Mouse (Mus musculus) embryonic facial prominence, embryonic 14.5 days (tissue): ENCODE data around the gene Arl5c. TPM values are rescaled to one million over a fixed set of nuclear protein-coding genes. Genes with fewer than 3 reads are reported as not detected.
A peak's percentile ranks its signal among the peaks of the same experiment; 100 is the strongest.

ENCODE experiments used
- ATAC-seq: fragments of 200-750 bp; cut with Nextera tagmentation; 2 replicates; pipeline ENCODE4 v1.8.0; 2017; ENCODE audit warnings: low read depth, moderate number of reproducible peaks, moderate TSS enrichment
- DNase-seq: peaks from one replicate; pipeline ENCODE4 v3.0.0-alpha.2; 2015; ENCODE audit warnings: low spot score
- H3K27ac ChIP-seq: fragments of 300-500 bp; sonication (generic); replicated peaks from 2 replicates; pipeline ENCODE4 v1.5.1; 2014; ENCODE audit warnings: low read depth, mild to moderate bottlenecking, low read length, moderate library complexity
- H3K27me3 ChIP-seq: fragments of 300-500 bp; sonication (generic); replicated peaks from 2 replicates; pipeline ENCODE4 v1.6.1; 2014; ENCODE audit warnings: low read length; ENCODE audit not compliant: control insufficient read depth, insufficient read depth
- H3K36me3 ChIP-seq: fragments of 300-500 bp; sonication (generic); 2 replicates; pipeline ENCODE4 v1.6.1; 2014; ENCODE audit warnings: low read length, mixed read lengths; ENCODE audit not compliant: control insufficient read depth, insufficient read depth
- H3K4me1 ChIP-seq: fragments of 300-500 bp; sonication (generic); 2 replicates; pipeline ENCODE4 v1.6.1; 2014; ENCODE audit warnings: antibody characterized with exemption, low read length; ENCODE audit not compliant: control insufficient read depth, insufficient read depth
- H3K4me2 ChIP-seq: fragments of 300-500 bp; sonication (generic); 2 replicates; pipeline ENCODE4 v1.6.1; 2014; ENCODE audit warnings: low read depth, mild to moderate bottlenecking, low read length, moderate library complexity, mixed read lengths
- H3K4me3 ChIP-seq: fragments of 300-500 bp; sonication (generic); 2 replicates; pipeline ENCODE4 v1.5.1; 2014; ENCODE audit warnings: low read depth, mild to moderate bottlenecking, low read length
- H3K9ac ChIP-seq: fragments of 300-500 bp; sonication (generic); 2 replicates; pipeline ENCODE4 v1.6.1; 2014; ENCODE audit warnings: low read depth, mild to moderate bottlenecking, low read length, moderate library complexity, mixed read lengths
- H3K9me3 ChIP-seq: fragments of 300-500 bp; sonication (generic); 2 replicates; pipeline ENCODE4 v1.6.1; 2016; ENCODE audit warnings: low read length; ENCODE audit not compliant: control insufficient read depth
- WGBS: fragments of 180-500 bp; shearing (Covaris S2); extraction: QIAGEN DNeasy Blood & Tissue Kit; methylation state at CpG from one replicate; pipeline ENCODE4 v1.1.7; 2014; 5-methylcytosine and 5-hydroxymethylcytosine counted together
- polyA plus RNA-seq: library from polyadenylated mRNA; unstranded; fragments of >200 nt; fragmentation: Nextera tagmentation; extraction: Ambion mirVana; gene quantifications from 2 replicates; pipeline ENCODE4 v1.2.1, GENCODE M21; 2014

Arl5c gene
- polyA plus RNA-seq, 1 experiment from 2014 or later: 7.0 TPM

GRCm38 (mm10) chr11:97955146-97955902 lies 40.7 kb downstream of the Arl5c start:
- H3K9ac ChIP-seq: no peak overlapping the region
- no peak overlapping the region for H3K4me3 ChIP-seq
- H3K36me3 ChIP-seq: no peaks in the 10 kb centered on the region
- H3K27ac ChIP-seq: no peak overlapping the region
- ATAC-seq: no peak
- H3K27me3 ChIP-seq: no peaks in the 10 kb centered on the region
- no peaks in the 10 kb centered on the region for H3K9me3 ChIP-seq
- no peak for DNase-seq
- WGBS: 72% methylated on average over 9 of the region's 9 CpGs
- H3K4me1 ChIP-seq: no peaks in the 10 kb centered on the region
- H3K4me2 ChIP-seq: no peak overlapping the region

- DNase-seq (peak; percentile 16), ATAC-seq (no peak)
- H3K4me3 ChIP-seq: no peak overlapping the region
- no peaks in the 10 kb centered on the region for H3K36me3 ChIP-seq
- H3K4me2 ChIP-seq: no peak overlapping the region
- peaks cover 4% of the 10 kb centered on the region; the same call in 1 of the 2 replicates for H3K4me1 ChIP-seq
- H3K27ac ChIP-seq: no peak overlapping the region
- H3K27me3 ChIP-seq: no peaks in the 10 kb centered on the region
- H3K9ac ChIP-seq: no peak overlapping the region
- WGBS: 74% methylated on average over 14 of the region's 14 CpGs
- H3K9me3 ChIP-seq: no peaks in the 10 kb centered on the region
Measured at GRCm38 (mm10) chr11:97954469-97955141, 41.4 kb downstream of the Arl5c start.

GRCm38 (mm10) chr11:97953939-97954275 lies 42.1 kb downstream of the Arl5c start:
- Histone ChIP-seq H3K9me3 (no peaks in the 10 kb centered on the region), H3K4me1 (peaks cover 4% of the 10 kb centered on the region; the same call in 1 of the 2 replicates), H3K27me3 (no peaks in the 10 kb centered on the region), H3K36me3 (no peaks in the 10 kb centered on the region), H3K4me3 (no peak overlapping the region), H3K27ac (no peak overlapping the region), H3K4me2 (no peak overlapping the region), H3K9ac (no peak overlapping the region)
- 96% methylated on average over 6 of the region's 6 CpGs for WGBS
- DNase-seq (no peak), ATAC-seq (no peak)

GRCm38 (mm10) chr11:97953179-97953938 lies 42.6 kb downstream of the Arl5c start:
- H3K9ac ChIP-seq: no peak overlapping the region
- WGBS: 79% methylated on average over 14 of the region's 16 CpGs
- no peak overlapping the region for H3K4me2 ChIP-seq
- H3K4me1 ChIP-seq: peaks cover 4% of the 10 kb centered on the region; the same call in 1 of the 2 replicates
- no peak for ATAC-seq
- H3K27me3 ChIP-seq: no peaks in the 10 kb centered on the region
- no peak overlapping the region for H3K4me3 ChIP-seq
- no peak overlapping the region for H3K27ac ChIP-seq
- no peaks in the 10 kb centered on the region for H3K9me3 ChIP-seq
- DNase-seq: no peak
- H3K36me3 ChIP-seq: no peaks in the 10 kb centered on the region

GRCm38 (mm10) chr11:97952367-97953006 lies 43.5 kb downstream of the Arl5c start:
- Histone ChIP-seq H3K4me2 (no peak overlapping the region), H3K9me3 (no peaks in the 10 kb centered on the region), H3K27me3 (no peaks in the 10 kb centered on the region), H3K36me3 (no peaks in the 10 kb centered on the region), H3K4me1 (peaks cover 4% of the 10 kb centered on the region; the same call in 1 of the 2 replicates), H3K4me3 (no peak overlapping the region), H3K27ac (no peak overlapping the region), H3K9ac (no peak overlapping the region)
- no peak for DNase-seq
- 74% methylated on average over 1 of the region's 1 CpGs for WGBS
- ATAC-seq: no peak

- ATAC-seq: peak; percentile 60; the same call in 1 of the 2 replicates
- H3K4me3 ChIP-seq: no peak overlapping the region
- DNase-seq: peak; percentile 63
- H3K36me3 ChIP-seq: no peaks in the 10 kb centered on the region
- no peaks in the 10 kb centered on the region for H3K9me3 ChIP-seq
- no peak overlapping the region for H3K4me2 ChIP-seq
- H3K27ac ChIP-seq: no peak overlapping the region
- H3K4me1 ChIP-seq: peaks cover 4% of the 10 kb centered on the region; the same call in 1 of the 2 replicates
- no peaks in the 10 kb centered on the region for H3K27me3 ChIP-seq
- 51% methylated on average over 20 of the region's 20 CpGs for WGBS
- H3K9ac ChIP-seq: no peak overlapping the region; the same call in 1 of the 2 replicates
Measured at GRCm38 (mm10) chr11:97949703-97950475, 46.1 kb downstream of the Arl5c start.

GRCm38 (mm10) chr11:97947426-97947825 lies 48.6 kb downstream of the Arl5c start:
- H3K9me3 ChIP-seq: no peaks in the 10 kb centered on the region
- peak; percentile 36 for DNase-seq
- no peak overlapping the region for H3K4me2 ChIP-seq
- H3K36me3 ChIP-seq: no peaks in the 10 kb centered on the region
- 12% methylated on average over 7 of the region's 7 CpGs for WGBS
- no peak overlapping the region for H3K9ac ChIP-seq
- H3K27ac ChIP-seq: no peak overlapping the region
- no peak for ATAC-seq
- no peaks in the 10 kb centered on the region for H3K27me3 ChIP-seq
- H3K4me1 ChIP-seq: peaks cover 4% of the 10 kb centered on the region; the same call in 1 of the 2 replicates
- H3K4me3 ChIP-seq: no peak overlapping the region
